13 mouse cellular contexts compared by ENCODE assay signal in genomic region chr2:105375705-105376104, GRCm38 (mm10).
"Had no signal": no experiment of that assay in that cellular context is flagged by ENCODE, and none has a peak within 500 bp of the region (broad histone marks: within the 10 kb centered on the region; RNA-seq: fewer than 3 reads in every experiment).

No protein-coding gene starts in this region.

- H3K9me3 ChIP-seq: limb, embryonic 13.5 days; liver, embryonic 15.5 days; midbrain, embryonic 13.5 days had no signal

- H3K36me3 ChIP-seq: limb, embryonic 13.5 days; liver, embryonic 15.5 days; midbrain, embryonic 13.5 days had no signal

- H3K4me2 ChIP-seq: limb, embryonic 13.5 days; liver, embryonic 11.5 days; liver, embryonic 15.5 days; lung, embryonic 14.5 days; midbrain, embryonic 13.5 days had no signal

- H3K9ac ChIP-seq: limb, embryonic 13.5 days; liver, embryonic 15.5 days; lung, embryonic 14.5 days; midbrain, embryonic 13.5 days had no signal

- H3K4me3 ChIP-seq: limb, embryonic 13.5 days; liver, embryonic 15.5 days; megakaryocyte, embryonic 14.5 days; midbrain, embryonic 13.5 days had no signal

- H3K27ac ChIP-seq: kidney, postnatal 0 days; limb, embryonic 13.5 days; liver, embryonic 15.5 days; macrophage; midbrain, embryonic 13.5 days had no signal

- ATAC-seq: midbrain, embryonic 13.5 days had no signal

- H3K4me1 ChIP-seq: megakaryocyte, embryonic 14.5 days had no signal

- DNase-seq: kidney, adult 11 months; kidney, adult 9 months; kidney, postnatal 36 days; lung, embryonic 14.5 days; right cerebral cortex, postnatal 25 days; thymus, postnatal 36 days had no signal
